Mouse (Mus musculus) lung, postnatal 0 days (tissue): Measurements from ENCODE around the gene Ms4a6d.

Experiments used
- CTCF ChIP-seq: IDR thresholded peaks from 2 replicates; pipeline ENCODE4 v1.5.1; 2016; ENCODE audit warnings: antibody characterized with exemption, mild to moderate bottlenecking
- EP300 ChIP-seq: IDR thresholded peaks from 2 replicates; pipeline ENCODE4 v1.6.1; 2016; ENCODE audit warnings: antibody characterized with exemption, mild to moderate bottlenecking, control low read depth

- no peak for TF ChIP-seq CTCF
- TF ChIP-seq EP300 = no peak
These were observed 20.6 kb upstream of the Ms4a6d start for GRCm38 (mm10) chr19:11625231-11625630.
